8 mouse cellular contexts compared by ENCODE assay signal in genomic region chr6:90737376-90737775, GRCm38 (mm10).
DNase-seq lines count a peak whose midpoint lies in the region; ATAC-seq and TF ChIP-seq lines count a peak whose summit lies in the region.

No protein-coding gene starts in this region.

- peak; percentile 70 for TF ChIP-seq RAD21 in MEL (IDR thresholded peaks at IDR 0.05; ENCODE audit: low read depth, low read length)

- DNase-seq in MEL (ENCODE audit: low read depth, low spot score): peak; percentile 84
- peak; percentile 91 to 95 for DNase-seq in cerebellum, adult 2 months
- peak; percentile 94 for DNase-seq in forebrain, postnatal 0 days
- DNase-seq in heart, postnatal 4 days: peak; percentile 98
- peak; percentile 81 to 86 for DNase-seq in layer of hippocampus, adult 8-10 months (ENCODE audit: low spot score in 2 of 2)
- peak; percentile 96 for DNase-seq in lung, embryonic 14.5 days
- peak; percentile 80 to 82 for DNase-seq in thymus, adult 18-20 months

- H3K27ac ChIP-seq in MEL (ENCODE audit: control insufficient read depth, low read depth, low read length): no peak overlapping the region
- H3K27ac ChIP-seq in cerebellum, adult 2 months (ENCODE audit: insufficient read depth, low read length): peak overlapping the region; percentile 80; the same call in 1 of the 2 replicates
- H3K27ac ChIP-seq in forebrain, postnatal 0 days (ENCODE audit: low read depth, low read length): peak overlapping the region; percentile 46; the same call in 1 of the 2 replicates
- H3K27ac ChIP-seq in lung, embryonic 14.5 days (ENCODE audit: low read depth): no peak overlapping the region

- H3K4me3 ChIP-seq in MEL (ENCODE audit: control insufficient read depth in 1 of 2, insufficient read depth in 1 of 2, low read depth in 2 of 2, low read length in 2 of 2): no peak overlapping the region
- H3K4me3 ChIP-seq in cerebellum, adult 2 months (replicated peaks; ENCODE audit: insufficient read depth, low read depth, low read length): peak overlapping the region; percentile 59
- peak overlapping the region; percentile 74 for H3K4me3 ChIP-seq in forebrain, postnatal 0 days (ENCODE audit: low read depth, low read length)
- H3K4me3 ChIP-seq in lung, embryonic 14.5 days (ENCODE audit: low read depth, low read length): peak overlapping the region; percentile 78

- no peaks in the 10 kb centered on the region for H3K9me3 ChIP-seq in MEL (replicated peaks; ENCODE audit: insufficient read depth, low read length)
- no peaks in the 10 kb centered on the region for H3K9me3 ChIP-seq in forebrain, postnatal 0 days (ENCODE audit: low read length)
- no peaks in the 10 kb centered on the region for H3K9me3 ChIP-seq in lung, embryonic 14.5 days (ENCODE audit: low read depth, low read length)

- no peaks in the 10 kb centered on the region for H3K79me2 ChIP-seq in MEL (ENCODE audit: control insufficient read depth, insufficient read depth, low read length, poor library complexity)

- H3K4me1 ChIP-seq in MEL (ENCODE audit: control insufficient read depth in 1 of 2, insufficient read depth in 2 of 2, low read length in 2 of 2): no peaks in the 10 kb centered on the region
- H3K4me1 ChIP-seq in cerebellum, adult 2 months (ENCODE audit: control insufficient read depth, insufficient read depth, low read length): peaks cover 18% of the 10 kb centered on the region
- H3K4me1 ChIP-seq in forebrain, postnatal 0 days (ENCODE audit: insufficient read depth): no peaks in the 10 kb centered on the region
- 0 out of 2 replicates have a peak, but pooled peaks cover 6% of the 10 kb centered on the region for H3K4me1 ChIP-seq in lung, embryonic 14.5 days (ENCODE audit: insufficient read depth)

- no peak for TF ChIP-seq POLR2A in MEL (IDR thresholded peaks at IDR 0.05; ENCODE audit: control insufficient read depth in 1 of 2, insufficient read depth in 1 of 2, low read depth in 1 of 2, low read length in 2 of 2, poor library complexity in 1 of 2)
- no peak for TF ChIP-seq POLR2A in cerebellum, adult 2 months (IDR thresholded peaks at IDR 0.05; ENCODE audit: borderline replicate concordance, insufficient read depth, low read length)

- no peaks in the 10 kb centered on the region for H3K27me3 ChIP-seq in MEL (ENCODE audit: control insufficient read depth in 1 of 2, insufficient read depth in 2 of 2, low read length in 2 of 2)
- no peaks in the 10 kb centered on the region for H3K27me3 ChIP-seq in cerebellum, adult 2 months (ENCODE audit: control insufficient read depth, insufficient read depth, low read length)
- no peaks in the 10 kb centered on the region for H3K27me3 ChIP-seq in forebrain, postnatal 0 days (ENCODE audit: insufficient read depth, low read length)
- H3K27me3 ChIP-seq in lung, embryonic 14.5 days (ENCODE audit: insufficient read depth, low read length): no peaks in the 10 kb centered on the region

- H3K4me2 ChIP-seq in forebrain, postnatal 0 days (ENCODE audit: low read depth): peak overlapping the region; percentile 91
- peak overlapping the region; percentile 91 for H3K4me2 ChIP-seq in lung, embryonic 14.5 days

- peak; percentile 88 to 100 (median 100); a peak in 5 of 6 replicates for TF ChIP-seq CTCF in MEL (IDR thresholded peaks at IDR 0.05 in 2 of 3, conservative IDR thresholded peaks at IDR 0.05 in 1 of 3; ENCODE audit: control insufficient read depth in 1 of 3, insufficient read depth in 1 of 3, low read depth in 2 of 3, low read length in 3 of 3, poor library complexity in 1 of 3, severe bottlenecking in 1 of 3)
- TF ChIP-seq CTCF in cerebellum, adult 2 months (IDR thresholded peaks at IDR 0.05; ENCODE audit: borderline replicate concordance, insufficient read depth, low read depth, low read length): peak; percentile 100
- TF ChIP-seq CTCF in forebrain, postnatal 0 days (IDR thresholded peaks at IDR 0.05; ENCODE audit: low read depth): peak; percentile 100
- TF ChIP-seq CTCF in lung, embryonic 14.5 days (IDR thresholded peaks at IDR 0.05; ENCODE audit: low read depth): peak; percentile 100

- peaks cover 0 to 3% of the 10 kb centered on the region in 2 experiments; a peak in 1 of 4 replicates for H3K36me3 ChIP-seq in MEL (ENCODE audit: control insufficient read depth in 1 of 2, insufficient read depth in 2 of 2, low read length in 2 of 2)
- H3K36me3 ChIP-seq in forebrain, postnatal 0 days (ENCODE audit: insufficient read depth): no peaks in the 10 kb centered on the region
- H3K36me3 ChIP-seq in lung, embryonic 14.5 days (ENCODE audit: insufficient read depth): no peaks in the 10 kb centered on the region

- no peak overlapping the region for H3K9ac ChIP-seq in MEL (ENCODE audit: control insufficient read depth, low read depth, low read length, poor library complexity, severe bottlenecking)
- peak overlapping the region; percentile 82 for H3K9ac ChIP-seq in forebrain, postnatal 0 days
- no peak overlapping the region for H3K9ac ChIP-seq in lung, embryonic 14.5 days

- peak; percentile 88 for ATAC-seq in forebrain, postnatal 0 days
- peak; percentile 85 for ATAC-seq in lung, embryonic 14.5 days (ENCODE audit: insufficient read depth)
- peak; percentile 74 for ATAC-seq in neutrophil, adult 5-6 weeks (ENCODE audit: extremely low read depth, insufficient number of reproducible peaks, low FRiP score, poor library complexity, severe bottlenecking)

- peak in 1 of 2 experiments; percentile 24; a peak in 1 of 4 replicates for TF ChIP-seq EP300 in MEL (IDR thresholded peaks at IDR 0.05; ENCODE audit: low read depth in 1 of 2, low read length in 2 of 2)

- under 1% methylated on average over 12 of the region's 12 CpGs for WGBS in cerebellum, adult 2 months
- 3% methylated on average over 12 of the region's 12 CpGs for WGBS in forebrain, postnatal 0 days
- 3% methylated on average over 12 of the region's 12 CpGs for WGBS in lung, embryonic 14.5 days

TF ChIP-seq in MEL, 35 proteins besides CTCF, POLR2A, EP300 and RAD21:
- no peak for TF ChIP-seq MEF2A (IDR thresholded peaks at IDR 0.05; ENCODE audit: extremely low read depth, insufficient replicate concordance, low read depth, low read length, poor library complexity, severe bottlenecking)
- TF ChIP-seq KAT2A (conservative IDR thresholded peaks at IDR 0.05; ENCODE audit: low read depth, low read length): no peak
- TF ChIP-seq MAZ (IDR thresholded peaks at IDR 0.05; ENCODE audit: low read depth, low read length): 0 out of 2 replicates have a peak, but pooled peaks have one; percentile 27
- no peak for TF ChIP-seq UBTF (IDR thresholded peaks at IDR 0.05; ENCODE audit: borderline replicate concordance, insufficient read depth, low read depth, low read length)
- no peak for TF ChIP-seq MXI1 (IDR thresholded peaks at IDR 0.05; ENCODE audit: low read depth, low read length)
- TF ChIP-seq ZNF384 (IDR thresholded peaks at IDR 0.05; ENCODE audit: low read depth, low read length): peak; percentile 32; the same call in 1 of the 2 replicates
- peak; percentile 44; the same call in 1 of the 2 replicates for TF ChIP-seq SIN3A (IDR thresholded peaks at IDR 0.05; ENCODE audit: low read length)
- TF ChIP-seq CHD2 (IDR thresholded peaks at IDR 0.05; ENCODE audit: low read length): no peak
- TF ChIP-seq ZC3H11A (IDR thresholded peaks at IDR 0.05; ENCODE audit: low read depth, low read length): peak; percentile 72
- no peak for TF ChIP-seq MYC (IDR thresholded peaks at IDR 0.05; ENCODE audit: low read depth, low read length)
- TF ChIP-seq USF2 (IDR thresholded peaks at IDR 0.05; ENCODE audit: borderline replicate concordance in 1 of 2, insufficient read depth in 1 of 2, low read depth in 1 of 2, low read length in 2 of 2): no peak
- no peak for TF ChIP-seq MYB (IDR thresholded peaks at IDR 0.05; ENCODE audit: low read depth, low read length)
- TF ChIP-seq POLR2AphosphoS2 (IDR thresholded peaks at IDR 0.05; ENCODE audit: low read length): no peak
- TF ChIP-seq ZKSCAN1 (IDR thresholded peaks at IDR 0.05; ENCODE audit: low read depth, low read length): no peak
- TF ChIP-seq ELF1 (IDR thresholded peaks at IDR 0.05; ENCODE audit: low read depth, low read length): no peak
- no peak for TF ChIP-seq JUND (IDR thresholded peaks at IDR 0.05; ENCODE audit: low read depth, low read length)
- no peak for TF ChIP-seq TCF12 (IDR thresholded peaks at IDR 0.05; ENCODE audit: low read depth, low read length)
- no peak for TF ChIP-seq ETS1 (IDR thresholded peaks at IDR 0.05; ENCODE audit: low read depth, low read length)
- peak; percentile 98 for TF ChIP-seq SMC3 (IDR thresholded peaks at IDR 0.05; ENCODE audit: low read depth, low read length)

Comparison
In these comparisons a context has a peak if more than half of its experiments do, and no peak if none do; other contexts are left out.
1. H3K27ac ChIP-seq: peak in cerebellum, adult 2 months (single experiment) and forebrain, postnatal 0 days (single experiment); none in MEL (single experiment) and lung, embryonic 14.5 days (single experiment).
2. H3K4me3 ChIP-seq: peak in cerebellum, adult 2 months (single experiment), forebrain, postnatal 0 days (single experiment) and lung, embryonic 14.5 days (single experiment); none in MEL (0 of 2).
3. Peak in every context shown above with its lines, with median percentiles within 50 percentile points of each other: DNase-seq, CTCF ChIP-seq and ATAC-seq.